In genomic region chr8:107226183-107226582, GRCm38 (mm10) we compare ENCODE assay signal across 11 mouse cellular contexts.
DNase-seq lines count a peak whose midpoint lies in the region; ATAC-seq and TF ChIP-seq lines count a peak whose summit lies in the region.
"Had no signal": no experiment of that assay in that cellular context is flagged by ENCODE, and none has a peak within 500 bp of the region (broad histone marks: within the 10 kb centered on the region; RNA-seq: fewer than 3 reads in every experiment).

No protein-coding gene starts in this region.

- no peaks in the 10 kb centered on the region for H3K4me1 ChIP-seq in midbrain, postnatal 0 days (ENCODE audit: insufficient read depth, low read length)
- no peaks in the 10 kb centered on the region for H3K4me1 ChIP-seq in midbrain, embryonic 15.5 days
- 0 out of 2 replicates have a peak, but pooled peaks cover 2% of the 10 kb centered on the region for H3K4me1 ChIP-seq in stomach, embryonic 15.5 days

- no peak overlapping the region for H3K9ac ChIP-seq in midbrain, postnatal 0 days (replicated peaks; ENCODE audit: low read length, poor library complexity, severe bottlenecking)
- no peak overlapping the region for H3K9ac ChIP-seq in midbrain, embryonic 15.5 days
- H3K9ac ChIP-seq in stomach, embryonic 15.5 days = no peak overlapping the region
- H3K9ac ChIP-seq: embryonic facial prominence, embryonic 12.5 days; heart, embryonic 13.5 days; limb, embryonic 15.5 days had no signal

- no peak overlapping the region for H3K27ac ChIP-seq in midbrain, postnatal 0 days (ENCODE audit: low read depth, low read length)
- H3K27ac ChIP-seq in midbrain, embryonic 15.5 days = no peak overlapping the region
- H3K27ac ChIP-seq in stomach, embryonic 15.5 days = no peak overlapping the region
- H3K27ac ChIP-seq: embryonic facial prominence, embryonic 12.5 days; heart, embryonic 13.5 days; limb, embryonic 15.5 days had no signal

- no peak for ATAC-seq in midbrain, postnatal 0 days (ENCODE audit: low FRiP score)
- ATAC-seq in midbrain, embryonic 15.5 days (replicated peaks) = no peak
- 0 out of 2 replicates have a peak, but pooled peaks have one; percentile 43 for ATAC-seq in stomach, embryonic 15.5 days (ENCODE audit: insufficient read depth, low FRiP score, low read depth)
- no peak for ATAC-seq in erythroblast, adult 5-6 weeks (replicated peaks; ENCODE audit: low FRiP score, poor library complexity, severe bottlenecking)

- no peak overlapping the region for H3K4me3 ChIP-seq in midbrain, postnatal 0 days (ENCODE audit: low read depth, low read length)
- H3K4me3 ChIP-seq in midbrain, embryonic 15.5 days = no peak overlapping the region
- no peak overlapping the region for H3K4me3 ChIP-seq in stomach, embryonic 15.5 days (replicated peaks)
- H3K4me3 ChIP-seq: embryonic facial prominence, embryonic 12.5 days; heart, embryonic 13.5 days; limb, embryonic 15.5 days had no signal

- no peaks in the 10 kb centered on the region for H3K36me3 ChIP-seq in midbrain, postnatal 0 days (ENCODE audit: insufficient read depth, low read length)
- H3K36me3 ChIP-seq in midbrain, embryonic 15.5 days (replicated peaks) = no peaks in the 10 kb centered on the region
- H3K36me3 ChIP-seq in stomach, embryonic 15.5 days = no peaks in the 10 kb centered on the region
- H3K36me3 ChIP-seq: embryonic facial prominence, embryonic 12.5 days; heart, embryonic 13.5 days; limb, embryonic 15.5 days had no signal

- no peak overlapping the region for H3K4me2 ChIP-seq in midbrain, postnatal 0 days (ENCODE audit: low read depth, low read length, poor library complexity, severe bottlenecking)
- no peak overlapping the region for H3K4me2 ChIP-seq in midbrain, embryonic 15.5 days
- H3K4me2 ChIP-seq in stomach, embryonic 15.5 days = no peak overlapping the region
- H3K4me2 ChIP-seq: embryonic facial prominence, embryonic 12.5 days; heart, embryonic 13.5 days; limb, embryonic 15.5 days had no signal

- peak; percentile 59 for DNase-seq in midbrain, postnatal 0 days (ENCODE audit: low spot score)
- DNase-seq in cerebellum, postnatal 14 days = peak; percentile 46 to 47
- peak; percentile 71 for DNase-seq in kidney, postnatal 14 days
- DNase-seq in spleen, postnatal 36 days (ENCODE audit: low spot score in 2 of 2) = no peak
- DNase-seq in layer of hippocampus, adult 18-20 months (ENCODE audit: low spot score in 2 of 2) = no peak

- no peaks in the 10 kb centered on the region for H3K9me3 ChIP-seq in midbrain, postnatal 0 days (ENCODE audit: low read length)
- H3K9me3 ChIP-seq in midbrain, embryonic 15.5 days = no peaks in the 10 kb centered on the region
- H3K9me3 ChIP-seq in stomach, embryonic 15.5 days = no peaks in the 10 kb centered on the region
- H3K9me3 ChIP-seq: embryonic facial prominence, embryonic 12.5 days; heart, embryonic 13.5 days; limb, embryonic 15.5 days had no signal

- H3K27me3 ChIP-seq in midbrain, postnatal 0 days (ENCODE audit: insufficient read depth, low read length) = no peaks in the 10 kb centered on the region
- no peaks in the 10 kb centered on the region for H3K27me3 ChIP-seq in midbrain, embryonic 15.5 days (replicated peaks)
- no peaks in the 10 kb centered on the region for H3K27me3 ChIP-seq in stomach, embryonic 15.5 days (replicated peaks)
- H3K27me3 ChIP-seq: embryonic facial prominence, embryonic 12.5 days; heart, embryonic 13.5 days; limb, embryonic 15.5 days had no signal

- WGBS in midbrain, postnatal 0 days = 66% methylated on average over 9 of the region's 9 CpGs
- 66% methylated on average over 9 of the region's 9 CpGs for WGBS in midbrain, embryonic 15.5 days
- WGBS in stomach, embryonic 15.5 days = 30% methylated on average over 9 of the region's 9 CpGs

- no peak for TF ChIP-seq CTCF in midbrain, postnatal 0 days (IDR thresholded peaks at IDR 0.05)

Comparison
In these comparisons a context has a peak if more than half of its experiments do, and no peak if none do; other contexts are left out.
1. DNase-seq: peak in midbrain, postnatal 0 days (single experiment), cerebellum, postnatal 14 days (2 of 2) and kidney, postnatal 14 days (single experiment); none in spleen, postnatal 36 days (0 of 2) and layer of hippocampus, adult 18-20 months (0 of 2).